Mouse (Mus musculus) embryonic fibroblast, embryonic 13.5 days (primary cell): ENCODE measurements around the gene Eid1.

Source experiments
- CTCF ChIP-seq: IDR thresholded peaks from 2 replicates; pipeline ENCODE4 v1.5.1; 2011; ENCODE audit warnings: mild to moderate bottlenecking, control low read depth, low read length, moderate library complexity, borderline replicate concordance; ENCODE audit not compliant: insufficient read depth
- POLR2A ChIP-seq: IDR thresholded peaks from 2 replicates; pipeline ENCODE4 v1.6.1; 2011; ENCODE audit warnings: low read depth, mild to moderate bottlenecking, control low read depth, low read length, moderate library complexity

- TF ChIP-seq CTCF, result no peak
- TF ChIP-seq POLR2A, result no peak
Measured at GRCm38 (mm10) chr2:125661156-125661555, 11.7 kb upstream of the Eid1 start.
